Comparison of ENCODE assay signal across 36 mouse cellular contexts in genomic region chr10:46954701-46955100, GRCm38 (mm10).
"Had no signal": no experiment of that assay in that cellular context is flagged by ENCODE, and none has a peak within 500 bp of the region (broad histone marks: within the 10 kb centered on the region; RNA-seq: fewer than 3 reads in every experiment).

No protein-coding gene starts in this region.

- H3K9ac ChIP-seq: heart, embryonic 12.5 days; heart, embryonic 13.5 days; heart, embryonic 15.5 days; hindbrain, embryonic 12.5 days; hindbrain, embryonic 13.5 days; hindbrain, embryonic 14.5 days; hindbrain, embryonic 15.5 days; intestine, embryonic 15.5 days; kidney, embryonic 15.5 days had no signal

- H3K4me1 ChIP-seq: heart, embryonic 10.5 days; heart, embryonic 12.5 days; heart, embryonic 13.5 days; heart, embryonic 15.5 days; hindbrain, embryonic 10.5 days; hindbrain, embryonic 12.5 days; hindbrain, embryonic 13.5 days; hindbrain, embryonic 15.5 days; intestine, embryonic 15.5 days; kidney, embryonic 15.5 days had no signal

- H3K27me3 ChIP-seq: heart, embryonic 12.5 days; heart, embryonic 13.5 days; heart, embryonic 15.5 days; hindbrain, embryonic 12.5 days; hindbrain, embryonic 13.5 days; hindbrain, embryonic 15.5 days; intestine, embryonic 15.5 days; kidney, embryonic 15.5 days had no signal

- H3K36me3 ChIP-seq: heart, embryonic 10.5 days; heart, embryonic 12.5 days; heart, embryonic 13.5 days; heart, embryonic 15.5 days; hindbrain, embryonic 10.5 days; hindbrain, embryonic 12.5 days; hindbrain, embryonic 13.5 days; hindbrain, embryonic 15.5 days; intestine, embryonic 15.5 days; kidney, embryonic 15.5 days had no signal

- ATAC-seq: hindbrain, embryonic 16.5 days; hindbrain, postnatal 0 days; inflammation-experienced regulatory T-cells, adult 6 months; intestine, embryonic 15.5 days; intestine, embryonic 16.5 days; intestine, postnatal 0 days had no signal

- H3K4me3 ChIP-seq: heart, embryonic 10.5 days; heart, embryonic 12.5 days; heart, embryonic 13.5 days; heart, embryonic 15.5 days; hindbrain, embryonic 10.5 days; hindbrain, embryonic 12.5 days; hindbrain, embryonic 13.5 days; hindbrain, embryonic 15.5 days; intestine, embryonic 15.5 days; kidney, embryonic 15.5 days; layer of hippocampus, adult 2 months; left cerebral cortex, adult 2 months had no signal

- H3K9me3 ChIP-seq: heart, embryonic 10.5 days; heart, embryonic 12.5 days; heart, embryonic 13.5 days; heart, embryonic 15.5 days; hindbrain, embryonic 10.5 days; hindbrain, embryonic 12.5 days; hindbrain, embryonic 13.5 days; hindbrain, embryonic 15.5 days; intestine, embryonic 15.5 days; kidney, embryonic 15.5 days had no signal

- H3K4me2 ChIP-seq: heart, embryonic 11.5 days; heart, embryonic 12.5 days; heart, embryonic 13.5 days; heart, embryonic 15.5 days; hindbrain, embryonic 12.5 days; hindbrain, embryonic 13.5 days; hindbrain, embryonic 14.5 days; hindbrain, embryonic 15.5 days; intestine, embryonic 15.5 days; kidney, embryonic 15.5 days had no signal

- DNase-seq: heart, postnatal 10 days; heart, postnatal 14 days; heart, postnatal 36 days; heart, postnatal 4 days; kidney, adult 11 months; kidney, adult 18-20 months; kidney, adult 2 months; kidney, adult 8-10 months; kidney, adult 9 months; kidney, postnatal 10 days; kidney, postnatal 14 days; kidney, postnatal 25 days; kidney, postnatal 36 days; kidney, postnatal 4 days; layer of hippocampus, adult 9-11 months; layer of hippocampus, postnatal 36 days had no signal

- H3K27ac ChIP-seq: heart, embryonic 10.5 days; heart, embryonic 13.5 days; heart, embryonic 15.5 days; hindbrain, embryonic 10.5 days; hindbrain, embryonic 12.5 days; hindbrain, embryonic 13.5 days; hindbrain, embryonic 14.5 days; hindbrain, embryonic 15.5 days; hindbrain, postnatal 0 days; intestine, embryonic 15.5 days; kidney, embryonic 15.5 days; kidney, postnatal 0 days; layer of hippocampus, adult 2 months; left cerebral cortex, adult 2 months had no signal
